In the genomic region with DNA sequence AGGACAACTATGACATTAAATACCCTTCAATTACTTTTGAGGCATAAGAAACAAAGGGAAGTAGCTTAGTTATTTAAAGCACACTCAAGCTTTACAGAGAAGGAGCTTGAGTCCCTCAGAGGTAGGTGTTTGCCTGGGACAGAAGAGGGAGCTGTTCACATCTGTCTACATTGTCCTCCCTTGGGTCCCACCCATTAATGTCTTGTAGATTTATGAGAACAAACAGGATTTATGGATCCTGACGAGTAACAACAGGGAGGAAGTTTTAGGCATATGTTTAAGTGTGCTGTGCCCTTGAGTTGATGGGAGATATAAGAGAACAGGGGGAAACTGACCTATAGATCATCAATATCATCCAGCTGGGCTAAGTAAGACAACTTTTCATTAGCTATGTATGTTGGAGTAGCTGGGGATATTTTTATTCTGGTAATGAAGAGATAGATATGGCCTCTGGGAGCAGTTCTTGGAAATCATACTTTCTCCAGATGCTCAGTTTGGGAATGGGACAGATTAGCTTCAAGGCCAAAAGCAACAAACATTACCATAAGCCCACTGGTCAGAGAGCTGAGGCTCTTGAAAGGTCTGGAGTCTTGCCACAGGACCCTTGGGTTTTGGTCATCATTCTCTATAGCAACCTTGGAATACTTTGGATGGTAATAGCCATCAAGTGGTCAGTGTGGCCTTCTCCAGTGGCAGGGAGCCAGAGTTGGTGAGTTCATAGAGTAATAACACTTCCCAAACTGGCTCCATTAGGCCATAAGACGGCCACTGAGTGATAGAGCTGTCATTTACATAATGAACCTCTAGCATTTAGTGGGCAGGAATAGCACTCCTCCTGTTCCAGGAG, we compare ENCODE assay signal across 17 mouse cellular contexts.
DNase-seq lines count a peak whose midpoint lies in the region; ATAC-seq and TF ChIP-seq lines count a peak whose summit lies in the region.
"Had no signal": no experiment of that assay in that cellular context is flagged by ENCODE, and none has a peak within 500 bp of the region (broad histone marks: within the 10 kb centered on the region; RNA-seq: fewer than 3 reads in every experiment).

No protein-coding gene starts in this region.

- H3K4me2 ChIP-seq in intestine, postnatal 0 days (replicated peaks; ENCODE audit: low read depth), result no peak overlapping the region
- H3K4me2 ChIP-seq in intestine, embryonic 16.5 days (ENCODE audit: low read depth, low read length), result no peak overlapping the region
- H3K4me2 ChIP-seq in stomach, postnatal 0 days (replicated peaks; ENCODE audit: low read depth), result no peak overlapping the region
- H3K4me2 ChIP-seq: embryonic facial prominence, embryonic 13.5 days; neural tube, embryonic 15.5 days had no signal

- H3K27me3 ChIP-seq in intestine, postnatal 0 days (replicated peaks; ENCODE audit: control insufficient read depth, insufficient read depth, low read length), result no peaks in the 10 kb centered on the region
- H3K27me3 ChIP-seq in intestine, embryonic 16.5 days (replicated peaks; ENCODE audit: control insufficient read depth, insufficient read depth, low read length), result no peaks in the 10 kb centered on the region
- no peaks in the 10 kb centered on the region for H3K27me3 ChIP-seq in stomach, postnatal 0 days (ENCODE audit: control insufficient read depth, insufficient read depth, low read length)
- H3K27me3 ChIP-seq: embryonic facial prominence, embryonic 13.5 days; neural tube, embryonic 15.5 days had no signal

- no peak overlapping the region for H3K4me3 ChIP-seq in intestine, postnatal 0 days (ENCODE audit: low read depth, low read length)
- H3K4me3 ChIP-seq in intestine, embryonic 16.5 days (ENCODE audit: low read length), result no peak overlapping the region
- no peak overlapping the region for H3K4me3 ChIP-seq in stomach, postnatal 0 days (ENCODE audit: low read depth, low read length)
- H3K4me3 ChIP-seq: embryonic facial prominence, embryonic 13.5 days; forebrain, embryonic 10.5 days; neural tube, embryonic 15.5 days had no signal

- ATAC-seq in intestine, postnatal 0 days, result no peak
- ATAC-seq in intestine, embryonic 16.5 days, result no peak
- no peak for ATAC-seq in stomach, postnatal 0 days (ENCODE audit: low FRiP score, low TSS enrichment)
- ATAC-seq: hindbrain, embryonic 16.5 days had no signal

- H3K36me3 ChIP-seq in intestine, postnatal 0 days (ENCODE audit: control insufficient read depth, insufficient read depth), result no peaks in the 10 kb centered on the region
- H3K36me3 ChIP-seq in intestine, embryonic 16.5 days (ENCODE audit: control insufficient read depth, insufficient read depth, low read length), result no peaks in the 10 kb centered on the region
- H3K36me3 ChIP-seq in stomach, postnatal 0 days (ENCODE audit: control insufficient read depth, insufficient read depth, low read length), result no peaks in the 10 kb centered on the region
- H3K36me3 ChIP-seq: embryonic facial prominence, embryonic 13.5 days; forebrain, embryonic 10.5 days; neural tube, embryonic 15.5 days had no signal

- H3K9me3 ChIP-seq in intestine, postnatal 0 days (ENCODE audit: control insufficient read depth), result no peaks in the 10 kb centered on the region
- no peaks in the 10 kb centered on the region for H3K9me3 ChIP-seq in intestine, embryonic 16.5 days (ENCODE audit: control insufficient read depth, low read length)
- no peaks in the 10 kb centered on the region for H3K9me3 ChIP-seq in stomach, postnatal 0 days (ENCODE audit: control insufficient read depth, low read length)
- H3K9me3 ChIP-seq: embryonic facial prominence, embryonic 13.5 days; forebrain, embryonic 10.5 days; neural tube, embryonic 15.5 days had no signal

- H3K27ac ChIP-seq in intestine, postnatal 0 days (ENCODE audit: low read depth, low read length), result no peak overlapping the region
- H3K27ac ChIP-seq in intestine, embryonic 16.5 days (ENCODE audit: low read length), result no peak overlapping the region
- H3K27ac ChIP-seq in stomach, postnatal 0 days (replicated peaks), result no peak overlapping the region
- H3K27ac ChIP-seq: embryonic facial prominence, embryonic 13.5 days; forebrain, embryonic 10.5 days; neural tube, embryonic 15.5 days had no signal

- no peaks in the 10 kb centered on the region for H3K4me1 ChIP-seq in intestine, postnatal 0 days (replicated peaks; ENCODE audit: control insufficient read depth, insufficient read depth, low read length)
- 0 out of 2 replicates have a peak, but pooled peaks cover 3% of the 10 kb centered on the region for H3K4me1 ChIP-seq in intestine, embryonic 16.5 days (ENCODE audit: control insufficient read depth, insufficient read depth, low read length)
- H3K4me1 ChIP-seq in stomach, postnatal 0 days (replicated peaks; ENCODE audit: control insufficient read depth, insufficient read depth), result no peaks in the 10 kb centered on the region
- H3K4me1 ChIP-seq: embryonic facial prominence, embryonic 13.5 days; neural tube, embryonic 15.5 days had no signal

- no peak overlapping the region for H3K9ac ChIP-seq in intestine, postnatal 0 days (ENCODE audit: low read depth, low read length)
- no peak overlapping the region for H3K9ac ChIP-seq in intestine, embryonic 16.5 days (ENCODE audit: low read depth, low read length)
- no peak overlapping the region for H3K9ac ChIP-seq in stomach, postnatal 0 days (ENCODE audit: low read length)
- H3K9ac ChIP-seq: embryonic facial prominence, embryonic 13.5 days; neural tube, embryonic 15.5 days had no signal

- TF ChIP-seq CTCF in intestine, postnatal 0 days (IDR thresholded peaks at IDR 0.05; ENCODE audit: low read depth), result 0 out of 2 replicates have a peak, but pooled peaks have one; percentile 5
- peak; percentile 26; the same call in 1 of the 2 replicates for TF ChIP-seq CTCF in stomach, postnatal 0 days (IDR thresholded peaks at IDR 0.05; ENCODE audit: low read depth)

- DNase-seq in adrenal gland, postnatal 14 days, result peak; percentile 6
- no peak for DNase-seq in adrenal gland, postnatal 4 days (ENCODE audit: low spot score in 2 of 2)
- DNase-seq in testis, postnatal 10 days (ENCODE audit: low spot score), result peak; percentile 40
- no peak for DNase-seq in testis, postnatal 14 days (ENCODE audit: low spot score)
- DNase-seq in stomach, postnatal 0 days (ENCODE audit: low spot score), result no peak
- no peak for DNase-seq in layer of hippocampus, adult 18-20 months (ENCODE audit: low spot score in 2 of 2)
- DNase-seq: B cell, adult 2 months; liver; lung, adult 2 months; retina, postnatal 1 day; spleen, adult 18-20 months had no signal

- no peak for TF ChIP-seq EP300 in stomach, postnatal 0 days (optimal IDR thresholded peaks at IDR 0.05)

- WGBS in intestine, postnatal 0 days, result 47% methylated on average over 2 of the region's 2 CpGs
- 57% methylated on average over 2 of the region's 2 CpGs for WGBS in intestine, embryonic 16.5 days
- 47% methylated on average over 2 of the region's 2 CpGs for WGBS in stomach, postnatal 0 days

Comparison
In these comparisons a context has a peak if more than half of its experiments do, and no peak if none do; other contexts are left out.
1. DNase-seq: peak in adrenal gland, postnatal 14 days (single experiment) and testis, postnatal 10 days (single experiment); none in adrenal gland, postnatal 4 days (0 of 2), testis, postnatal 14 days (single experiment), stomach, postnatal 0 days (single experiment) and layer of hippocampus, adult 18-20 months (0 of 2).